Mouse (Mus musculus) midbrain, embryonic 11.5 days (tissue): Measurements from ENCODE around the gene Gnl3l. TPM values are rescaled to one million over a fixed set of nuclear protein-coding genes. Genes with fewer than 3 reads are reported as not detected.

Experiments used
- ATAC-seq: fragments of 200-750 bp; cut with Nextera tagmentation; 2 replicates; pipeline ENCODE4 v1.8.0; 2017; ENCODE audit warnings: moderate TSS enrichment, moderate library complexity; ENCODE audit not compliant: low FRiP score
- DNase-seq: peaks from one replicate; pipeline ENCODE4 v3.0.0; 2015; ENCODE audit warnings: low spot score; ENCODE audit errors: missing footprints
- H3K27ac ChIP-seq: fragments of 300-500 bp; sonication (generic); 2 replicates; pipeline ENCODE4 v1.5.1; 2014; ENCODE audit warnings: low read depth, low read length
- H3K27me3 ChIP-seq: fragments of 300-500 bp; sonication (generic); 2 replicates; pipeline ENCODE4 v1.6.1; 2014; ENCODE audit warnings: mild to moderate bottlenecking, low read length, moderate library complexity, mixed read lengths; ENCODE audit not compliant: control insufficient read depth, insufficient read depth
- H3K36me3 ChIP-seq: fragments of 300-500 bp; sonication (generic); 2 replicates; pipeline ENCODE4 v1.6.1; 2014; ENCODE audit warnings: mild to moderate bottlenecking, low read length, moderate library complexity, mixed read lengths; ENCODE audit not compliant: control insufficient read depth, insufficient read depth
- H3K4me1 ChIP-seq: fragments of 300-500 bp; sonication (generic); 2 replicates; pipeline ENCODE4 v1.6.1; 2014; ENCODE audit warnings: low read length; ENCODE audit not compliant: control insufficient read depth, insufficient read depth
- H3K4me2 ChIP-seq: fragments of 300-500 bp; sonication (generic); 2 replicates; pipeline ENCODE4 v1.6.1; 2014; ENCODE audit warnings: mild to moderate bottlenecking, moderate library complexity
- H3K4me3 ChIP-seq: fragments of 300-500 bp; sonication (generic); 2 replicates; pipeline ENCODE4 v1.5.1; 2014; ENCODE audit warnings: low read depth, low read length
- H3K9ac ChIP-seq: fragments of 300-500 bp; sonication (generic); 2 replicates; pipeline ENCODE4 v1.6.1; 2014; ENCODE audit warnings: low read length
- H3K9me3 ChIP-seq: fragments of 300-500 bp; sonication (generic); 2 replicates; pipeline ENCODE4 v1.6.1; 2016; ENCODE audit warnings: low read length; ENCODE audit not compliant: control insufficient read depth
- WGBS: fragments of 180-500 bp; shearing (Covaris S2); extraction: QIAGEN DNeasy Blood & Tissue Kit; methylation state at CpG from one replicate; pipeline ENCODE4 v1.1.7; 2014; 5-methylcytosine and 5-hydroxymethylcytosine counted together
- polyA plus RNA-seq: library from polyadenylated mRNA; unstranded; fragments of >200 nt; fragmentation: Nextera tagmentation; extraction: Ambion mirVana; gene quantifications from 2 replicates; pipeline ENCODE4 v1.2.1, GENCODE M21; 2014

Gene Gnl3l
- polyA plus RNA-seq, 1 experiment from 2014 or later = 48.5 TPM

DNA sequence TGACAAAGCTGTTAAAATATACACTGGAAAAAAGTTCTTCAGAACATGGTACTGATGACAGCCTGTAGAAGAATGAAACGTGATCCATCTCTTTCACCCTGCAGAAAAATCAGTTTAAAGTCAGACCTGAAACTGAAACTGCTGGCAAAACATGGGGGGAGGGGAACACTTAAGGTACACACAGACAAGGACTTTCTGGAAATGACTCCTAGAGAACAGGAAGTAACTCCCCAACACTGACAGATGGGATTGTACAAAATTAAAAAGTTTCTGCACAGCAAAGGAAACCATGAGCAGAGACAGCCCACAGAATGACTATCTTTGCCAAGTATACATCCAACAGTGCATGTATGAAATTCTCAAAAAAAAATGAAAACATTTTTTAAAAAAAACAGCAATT is 35.5 kb downstream of the Gnl3l start:
- H3K4me1 ChIP-seq = no peaks in the 10 kb centered on the region
- H3K4me2 ChIP-seq = no peak overlapping the region
- 60% methylated on average over 1 of the region's 1 CpGs for WGBS
- 0 out of 2 replicates have a peak, but pooled peaks cover 2% of the 10 kb centered on the region for H3K36me3 ChIP-seq
- no peaks in the 10 kb centered on the region for H3K9me3 ChIP-seq
- no peak for DNase-seq
- no peak overlapping the region for H3K27ac ChIP-seq
- no peak overlapping the region for H3K4me3 ChIP-seq
- no peaks in the 10 kb centered on the region for H3K27me3 ChIP-seq
- H3K9ac ChIP-seq = no peak overlapping the region
- ATAC-seq = no peak

DNA sequence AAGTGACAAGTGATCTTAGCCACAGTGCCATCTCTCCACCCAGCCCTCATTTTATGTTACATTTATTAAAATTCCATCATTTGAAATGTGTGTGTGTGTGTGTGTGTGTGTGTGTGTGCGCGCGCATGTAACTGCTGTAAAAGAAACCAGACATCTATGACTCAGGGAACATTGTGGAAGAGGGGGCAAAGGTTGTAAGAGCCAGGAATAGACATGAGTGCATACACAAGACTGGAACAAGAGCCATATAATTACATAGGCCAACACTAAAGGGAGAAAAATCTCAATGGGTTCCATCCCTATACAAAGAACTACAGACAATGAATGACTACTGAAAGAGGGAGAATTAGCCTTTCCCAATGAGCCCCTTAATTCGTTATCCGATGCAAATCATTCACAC is 41.7 kb downstream of the Gnl3l start:
- Histone ChIP-seq H3K9ac (no peak overlapping the region), H3K4me1 (no peaks in the 10 kb centered on the region), H3K4me3 (no peak overlapping the region), H3K36me3 (no peaks in the 10 kb centered on the region), H3K27me3 (no peaks in the 10 kb centered on the region), H3K4me2 (no peak overlapping the region), H3K27ac (no peak overlapping the region), H3K9me3 (no peaks in the 10 kb centered on the region)
- DNase-seq = no peak
- ATAC-seq = no peak
- 92% methylated on average over 5 of the region's 5 CpGs for WGBS

DNA sequence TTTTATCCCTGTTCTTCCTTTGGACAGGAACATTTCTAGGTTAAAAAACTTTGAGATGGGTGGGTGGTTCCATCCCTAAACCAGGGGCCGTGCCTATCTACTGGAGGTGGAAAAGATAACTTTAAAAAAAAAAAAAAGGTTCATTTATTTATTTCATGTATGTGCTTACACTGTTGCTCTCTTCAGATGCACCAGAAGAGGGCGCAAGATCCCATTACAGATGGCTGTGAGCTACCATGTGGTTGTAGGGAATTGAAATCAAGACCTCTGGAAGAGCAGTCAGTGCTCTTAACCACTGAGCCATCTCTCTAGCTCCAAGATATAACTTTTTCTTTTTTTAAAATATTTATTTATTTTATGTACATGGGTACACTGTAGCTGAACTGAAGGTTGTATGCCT is 54.1 kb downstream of the Gnl3l start:
- ATAC-seq = no peak
- no peaks in the 10 kb centered on the region for H3K4me1 ChIP-seq
- 34% methylated on average over 2 of the region's 2 CpGs for WGBS
- H3K27me3 ChIP-seq = no peaks in the 10 kb centered on the region
- H3K36me3 ChIP-seq = no peaks in the 10 kb centered on the region
- no peak overlapping the region for H3K27ac ChIP-seq
- DNase-seq = no peak
- no peak overlapping the region for H3K9ac ChIP-seq
- H3K4me3 ChIP-seq = no peak overlapping the region
- no peaks in the 10 kb centered on the region for H3K9me3 ChIP-seq
- no peak overlapping the region for H3K4me2 ChIP-seq

DNA sequence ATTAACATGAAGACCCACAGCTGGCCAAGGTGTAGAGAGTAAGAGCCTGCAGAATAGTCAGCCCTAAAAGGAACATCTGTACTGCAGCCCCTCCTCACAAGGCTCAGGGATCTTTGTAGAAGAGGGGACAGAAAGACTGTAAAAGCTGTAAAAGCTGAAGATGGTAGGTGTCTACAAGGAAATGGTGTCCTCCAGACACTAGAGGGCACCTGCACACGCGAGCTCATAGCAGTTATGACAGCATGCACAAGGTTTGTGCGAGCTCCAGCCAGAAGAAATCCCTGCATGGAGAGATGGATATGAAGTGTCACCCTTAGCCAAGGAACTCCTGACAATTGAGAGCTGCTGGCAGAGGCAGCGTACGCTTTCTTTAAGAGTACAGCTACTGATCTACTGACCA is 56.4 kb downstream of the Gnl3l start:
- H3K36me3 ChIP-seq = no peaks in the 10 kb centered on the region
- H3K9me3 ChIP-seq = no peaks in the 10 kb centered on the region
- no peak for ATAC-seq
- no peak overlapping the region for H3K4me3 ChIP-seq
- no peaks in the 10 kb centered on the region for H3K27me3 ChIP-seq
- H3K4me1 ChIP-seq = no peaks in the 10 kb centered on the region
- H3K27ac ChIP-seq = no peak overlapping the region
- H3K9ac ChIP-seq = no peak overlapping the region
- no peak for DNase-seq
- WGBS = 63% methylated on average over 5 of the region's 5 CpGs
- no peak overlapping the region for H3K4me2 ChIP-seq

DNA sequence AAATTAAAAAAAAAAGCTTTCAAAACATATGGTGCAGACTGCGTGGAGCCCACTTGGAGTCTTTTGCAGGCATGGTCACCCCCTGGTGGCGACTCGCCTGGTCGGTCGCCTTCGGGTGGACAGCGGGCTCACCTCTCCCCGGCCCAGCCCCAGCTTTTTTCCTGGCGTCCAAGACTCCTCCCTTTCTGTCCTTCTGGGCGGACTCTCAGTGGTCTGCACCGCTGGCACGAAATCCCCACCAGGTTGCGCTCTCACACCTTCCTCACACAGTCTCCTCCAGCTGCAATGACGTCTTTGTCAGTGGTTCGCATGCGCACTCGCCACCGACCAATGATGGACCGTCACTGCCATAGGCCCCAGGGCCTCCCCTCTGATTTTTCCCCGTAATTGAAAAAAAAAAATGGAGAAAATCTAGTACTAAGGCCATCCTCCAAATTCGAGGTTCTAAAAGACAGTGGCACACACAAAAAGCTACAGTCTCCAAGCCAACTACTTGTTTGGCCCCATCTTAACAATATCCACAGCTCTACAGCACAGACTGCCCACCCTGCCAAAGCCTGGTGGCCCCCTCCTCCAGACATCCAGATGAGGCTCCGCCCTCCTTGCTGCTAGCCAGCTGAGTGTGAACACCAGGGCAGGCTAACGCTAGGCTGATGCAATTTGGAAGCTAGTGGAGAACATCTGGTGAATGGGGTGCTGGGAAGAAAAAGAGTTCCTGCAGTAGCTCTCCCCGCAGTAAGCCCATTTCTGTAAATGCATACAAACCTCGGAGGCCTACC is 60.4 kb downstream of the Gnl3l start:
- DNase-seq = peak; percentile 93
- peak overlapping the region; percentile 32 for H3K4me2 ChIP-seq
- WGBS = 22% methylated on average over 25 of the region's 25 CpGs
- peak overlapping the region; percentile 17 for H3K27ac ChIP-seq
- no peaks in the 10 kb centered on the region for H3K4me1 ChIP-seq
- no peaks in the 10 kb centered on the region for H3K36me3 ChIP-seq
- no peaks in the 10 kb centered on the region for H3K9me3 ChIP-seq
- no peaks in the 10 kb centered on the region for H3K27me3 ChIP-seq
- no peak overlapping the region; the same call in 1 of the 2 replicates for H3K4me3 ChIP-seq
- peak overlapping the region; percentile 36; the same call in 1 of the 2 replicates for H3K9ac ChIP-seq
- peak; percentile 97 for ATAC-seq

DNA sequence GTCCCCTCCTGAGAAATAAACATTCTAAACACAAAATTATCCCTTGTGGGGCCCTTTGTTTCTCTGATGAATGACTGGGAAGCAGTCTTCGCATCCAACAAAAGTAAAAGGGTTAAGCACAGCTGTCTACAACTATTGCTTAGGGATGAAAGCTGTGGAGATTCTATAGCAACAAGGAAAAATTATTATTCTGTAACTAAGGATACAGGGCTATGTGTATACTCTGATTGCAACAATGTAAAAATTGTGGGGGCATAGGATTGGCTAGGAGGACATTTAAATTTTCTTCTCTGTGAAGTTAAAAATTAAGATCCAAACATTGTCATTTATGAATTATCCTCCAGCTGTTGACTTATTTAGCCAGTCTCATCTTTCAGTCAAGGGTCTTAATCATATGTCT is 61.1 kb downstream of the Gnl3l start:
- Histone ChIP-seq H3K4me3 (no peak overlapping the region), H3K4me1 (no peaks in the 10 kb centered on the region), H3K4me2 (no peak overlapping the region), H3K36me3 (no peaks in the 10 kb centered on the region), H3K27me3 (no peaks in the 10 kb centered on the region), H3K27ac (no peak overlapping the region), H3K9ac (no peak overlapping the region), H3K9me3 (no peaks in the 10 kb centered on the region)
- DNase-seq (no peak), ATAC-seq (peak; percentile 43; the same call in 1 of the 2 replicates)
- WGBS = 57% methylated on average over 1 of the region's 1 CpGs

DNA sequence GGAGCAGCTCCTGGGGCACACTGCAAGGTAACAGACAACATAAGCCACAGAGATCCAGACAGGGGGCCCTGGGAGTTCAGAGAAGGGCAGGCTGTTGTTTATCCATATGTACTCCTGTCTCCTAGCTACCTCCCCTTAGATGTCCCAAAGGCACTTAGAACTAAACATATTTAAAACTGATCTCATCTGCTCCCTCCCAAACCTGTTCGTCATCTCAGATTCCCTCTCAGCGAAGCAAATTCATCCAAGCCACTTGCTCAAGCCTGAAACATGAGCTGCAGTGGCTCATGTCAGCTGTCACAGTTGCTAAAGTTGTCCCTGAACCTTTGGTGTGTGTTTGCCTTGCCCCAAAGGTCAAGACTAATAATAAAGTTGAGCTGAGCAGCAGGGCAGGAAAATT is 61.7 kb downstream of the Gnl3l start:
- H3K9me3 ChIP-seq = no peaks in the 10 kb centered on the region
- no peak for ATAC-seq
- WGBS = 47% methylated on average over 2 of the region's 2 CpGs

DNA sequence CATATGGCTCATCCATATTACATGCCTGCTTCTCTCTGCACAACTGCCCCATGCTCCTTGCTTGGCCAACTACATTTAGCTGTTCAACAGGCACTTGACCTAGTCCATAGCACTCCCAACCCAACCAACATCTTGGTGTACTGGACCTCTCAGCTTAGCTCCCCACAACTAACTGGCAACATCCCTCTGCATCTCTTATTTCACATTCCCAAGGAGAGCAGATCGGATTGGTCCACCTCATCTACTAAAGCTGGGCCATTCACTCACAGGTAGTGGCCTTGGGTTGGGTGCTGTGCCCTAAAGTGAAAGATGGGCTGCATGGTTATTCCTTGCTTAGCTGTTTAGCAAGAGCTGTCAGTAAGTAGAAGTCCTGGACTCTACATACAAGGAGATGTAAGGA is 62.4 kb downstream of the Gnl3l start:
- Histone ChIP-seq H3K9ac (no peak overlapping the region), H3K4me2 (no peak overlapping the region), H3K27me3 (no peaks in the 10 kb centered on the region), H3K4me1 (no peaks in the 10 kb centered on the region), H3K4me3 (no peak overlapping the region), H3K9me3 (no peaks in the 10 kb centered on the region), H3K27ac (no peak overlapping the region), H3K36me3 (no peaks in the 10 kb centered on the region)
- DNase-seq (no peak), ATAC-seq (no peak)
- WGBS = 86% methylated on average over 1 of the region's 1 CpGs

More for the DNA sequence above, 61.7 kb downstream of the Gnl3l start:
- Histone ChIP-seq H3K4me1 (no peaks in the 10 kb centered on the region), H3K27ac (no peak overlapping the region), H3K4me2 (no peak overlapping the region), H3K4me3 (no peak overlapping the region), H3K36me3 (no peaks in the 10 kb centered on the region), H3K9ac (no peak overlapping the region), H3K27me3 (no peaks in the 10 kb centered on the region)
- DNase-seq = no peak
